Mouse (Mus musculus) layer of hippocampus, postnatal 25 days (tissue): ENCODE measurements around the gene Pkn1. TPM values are rescaled to one million over a fixed set of nuclear protein-coding genes. Genes with fewer than 3 reads are reported as not detected.
A peak's percentile ranks its signal among the peaks of the same experiment; 100 is the strongest.

Experiments
- DNase-seq, 2 experiments: peaks; one replicate each; pipeline ENCODE4 v3.0.0; 2022; ENCODE audit warnings: mixed read lengths in 2 of 2, low spot score in 1 of 2; ENCODE audit errors: extremely low spot score in 1 of 2
- total RNA-seq, 2 experiments: library from RNA; stranded (reverse); gene quantifications; 2 replicates each; pipeline ENCODE4 v1.2.3; 2021

The Pkn1 gene
- total RNA-seq, 2 experiments from 2014 or later: 42.2 to 57.6 TPM

GRCm38 (mm10) chr8:83724697-83725482, 25.9 kb upstream of the Pkn1 start:
- peak; percentile 66 to 78 for DNase-seq

GRCm38 (mm10) chr8:83723447-83724083, 24.6 kb upstream of the Pkn1 start:
- no peak for DNase-seq

GRCm38 (mm10) chr8:83722631-83723030, 23.7 kb upstream of the Pkn1 start:
- DNase-seq: no peak

GRCm38 (mm10) chr8:83721405-83722025, 22.5 kb upstream of the Pkn1 start:
- no peak for DNase-seq

GRCm38 (mm10) chr8:83719693-83720092, 20.7 kb upstream of the Pkn1 start:
- no peak for DNase-seq

GRCm38 (mm10) chr8:83719048-83719447, 20.1 kb upstream of the Pkn1 start:
- DNase-seq: no peak

GRCm38 (mm10) chr8:83716563-83716962, 17.6 kb upstream of the Pkn1 start:
- DNase-seq: no peak

- DNase-seq: no peak
Measured at GRCm38 (mm10) chr8:83715771-83716170, 16.8 kb upstream of the Pkn1 start.

GRCm38 (mm10) chr8:83715031-83715690, 16.2 kb upstream of the Pkn1 start, which contains the start of gene Ddx39:
Gene Ddx39, plus strand, starts transcription at chr8:83715177.
- DNase-seq: peak; percentile 78 to 95

GRCm38 (mm10) chr8:83714676-83715030, 15.7 kb upstream of the Pkn1 start:
- no peak for DNase-seq

- no peak for DNase-seq
Measured at GRCm38 (mm10) chr8:83707554-83707953, 8.6 kb upstream of the Pkn1 start.

- no peak for DNase-seq
Measured at GRCm38 (mm10) chr8:83706411-83706810, 7.4 kb upstream of the Pkn1 start.

GRCm38 (mm10) chr8:83703426-83703825, 4.4 kb upstream of the Pkn1 start:
- DNase-seq: no peak

GRCm38 (mm10) chr8:83700423-83701085, 1.6 kb upstream of the Pkn1 start:
- DNase-seq: no peak

- no peak for DNase-seq
Measured at GRCm38 (mm10) chr8:83699566-83699965, 587 bp upstream of the Pkn1 start.

- DNase-seq: no peak
Measured at GRCm38 (mm10) chr8:83698291-83698660, 703 bp downstream of the Pkn1 start.

- DNase-seq: no peak
Measured at GRCm38 (mm10) chr8:83697374-83698220, 1.4 kb downstream of the Pkn1 start.

GRCm38 (mm10) chr8:83695351-83696106, 3.5 kb downstream of the Pkn1 start:
- no peak for DNase-seq
